ENCODE assay signal across 20 mouse cellular contexts in the genomic region with DNA sequence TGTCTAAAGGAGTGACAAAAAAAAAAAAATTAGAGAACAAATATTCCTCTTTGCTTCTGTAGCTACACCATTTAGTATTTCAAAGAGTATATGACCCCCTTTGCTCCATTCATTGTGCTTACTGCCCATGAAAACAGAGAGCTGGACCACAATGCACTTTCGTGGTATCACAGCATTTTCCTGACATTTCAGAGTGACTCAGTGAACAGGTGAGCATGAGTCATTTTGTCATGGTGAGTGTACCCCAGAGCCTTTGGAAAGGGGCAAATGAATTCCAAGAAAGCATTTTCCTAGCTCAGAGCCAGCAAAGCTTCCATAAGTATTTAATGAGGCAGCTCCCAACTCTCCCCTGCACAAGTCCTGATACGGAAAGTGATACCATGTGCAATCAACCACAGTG.
A peak's percentile ranks its signal among the peaks of the same experiment; 100 is the strongest.
DNase-seq lines count a peak whose midpoint lies in the region; TF ChIP-seq lines count a peak whose summit lies in the region.
"Had no signal": no experiment of that assay in that cellular context is flagged by ENCODE, and none has a peak within 500 bp of the region (broad histone marks: within the 10 kb centered on the region; RNA-seq: fewer than 3 reads in every experiment).

No protein-coding gene starts in this region.

- no peak overlapping the region for H3K4me3 ChIP-seq in gastrocnemius, adult 2 months
- H3K4me3 ChIP-seq: embryonic facial prominence, embryonic 12.5 days; embryonic facial prominence, embryonic 15.5 days; heart, adult 2 months; hindbrain, embryonic 12.5 days; hindbrain, embryonic 15.5 days had no signal

- DNase-seq in heart, adult 11 months: peak; percentile 27
- DNase-seq in heart, adult 9 months (ENCODE audit: low spot score in 2 of 2): no peak
- DNase-seq in brain, adult 2 months (ENCODE audit: low read depth, low spot score): peak; percentile 11
- peak; percentile 18 for DNase-seq in retina, postnatal 1 day
- DNase-seq in gastrocnemius, postnatal 14 days: no peak
- no peak for DNase-seq in gastrocnemius, adult 2 months
- DNase-seq: adrenal gland, postnatal 10 days; adrenal gland, postnatal 36 days; B cell, adult 2 months; cerebellum, adult 11 months; cerebellum, adult 2 months; cerebellum, adult 9-11 months; cerebellum, postnatal 25 days; forebrain, postnatal 0 days; gastrocnemius, postnatal 25 days; heart, adult 2 months had no signal

- no peak for TF ChIP-seq CTCF in gastrocnemius, adult 2 months (IDR thresholded peaks at IDR 0.05)

- no peak overlapping the region for H3K27ac ChIP-seq in gastrocnemius, adult 2 months
- H3K27ac ChIP-seq: embryonic facial prominence, embryonic 12.5 days; embryonic facial prominence, embryonic 15.5 days; heart, adult 2 months; hindbrain, embryonic 12.5 days; hindbrain, embryonic 15.5 days had no signal

- intact Hi-C loops in gastrocnemius, postnatal 14 days (cut with DNase I; ENCODE audit: low total_unique reads): no loop called here
- intact Hi-C loops in gastrocnemius, adult 2 months (cut with DNase I): no loop called here

Comparison
In these comparisons a context has a peak if more than half of its experiments do, and no peak if none do; other contexts are left out.
1. DNase-seq: peak in heart, adult 11 months (single experiment), brain, adult 2 months (single experiment) and retina, postnatal 1 day (single experiment); none in heart, adult 9 months (0 of 2), gastrocnemius, postnatal 14 days (single experiment) and gastrocnemius, adult 2 months (single experiment).